Mouse (Mus musculus) kidney, adult 18-20 months (tissue): ENCODE results near the gene Trp73.
A peak's percentile ranks its signal among the peaks of the same experiment; 100 is the strongest.

ENCODE experiments used
- DNase-seq: peaks from one replicate; pipeline ENCODE4 v3.0.0; 2021

Gene Trp73

DNA sequence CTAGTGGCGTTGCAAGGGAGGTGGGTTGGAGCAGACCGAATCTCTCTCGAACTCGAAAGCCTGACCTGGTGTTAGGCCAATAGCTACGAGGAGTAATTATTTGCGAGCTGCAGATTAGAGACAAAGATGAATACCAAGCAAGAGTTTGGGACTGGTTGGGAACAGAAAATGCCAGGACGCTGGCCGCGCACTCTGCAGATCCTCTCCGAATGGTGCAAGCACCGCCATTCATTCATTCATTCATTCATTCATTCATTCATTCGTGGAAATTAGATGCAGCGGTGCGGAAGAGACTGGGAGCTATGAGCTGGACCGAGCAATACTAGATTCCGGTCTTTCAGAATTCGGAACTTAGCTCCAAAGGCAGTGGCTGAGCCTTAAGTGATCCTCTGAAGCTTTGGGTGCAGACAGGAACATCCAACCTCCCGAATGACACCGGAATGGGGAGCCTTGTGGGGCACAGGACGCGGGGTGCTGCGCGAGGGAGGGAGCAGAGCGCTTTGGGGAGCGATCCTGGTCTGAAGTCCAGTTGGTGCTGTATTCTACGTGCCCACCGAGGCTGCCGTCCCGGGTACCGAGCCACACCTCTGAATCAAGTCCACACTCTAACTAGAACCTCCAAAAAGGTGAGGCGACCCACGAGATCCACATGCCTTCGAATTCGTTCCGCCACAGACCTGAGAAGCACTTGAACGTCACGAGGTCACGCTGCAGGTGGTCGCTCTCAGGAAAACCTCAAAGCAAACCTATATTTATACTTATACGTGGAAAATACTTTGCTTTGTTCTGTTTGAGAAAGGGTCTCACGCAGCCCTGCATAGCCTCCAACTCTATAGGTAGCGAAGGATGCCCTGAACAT lies 1.2 kb upstream of the Trp73 start:
- DNase-seq = peak; percentile 27

DNA sequence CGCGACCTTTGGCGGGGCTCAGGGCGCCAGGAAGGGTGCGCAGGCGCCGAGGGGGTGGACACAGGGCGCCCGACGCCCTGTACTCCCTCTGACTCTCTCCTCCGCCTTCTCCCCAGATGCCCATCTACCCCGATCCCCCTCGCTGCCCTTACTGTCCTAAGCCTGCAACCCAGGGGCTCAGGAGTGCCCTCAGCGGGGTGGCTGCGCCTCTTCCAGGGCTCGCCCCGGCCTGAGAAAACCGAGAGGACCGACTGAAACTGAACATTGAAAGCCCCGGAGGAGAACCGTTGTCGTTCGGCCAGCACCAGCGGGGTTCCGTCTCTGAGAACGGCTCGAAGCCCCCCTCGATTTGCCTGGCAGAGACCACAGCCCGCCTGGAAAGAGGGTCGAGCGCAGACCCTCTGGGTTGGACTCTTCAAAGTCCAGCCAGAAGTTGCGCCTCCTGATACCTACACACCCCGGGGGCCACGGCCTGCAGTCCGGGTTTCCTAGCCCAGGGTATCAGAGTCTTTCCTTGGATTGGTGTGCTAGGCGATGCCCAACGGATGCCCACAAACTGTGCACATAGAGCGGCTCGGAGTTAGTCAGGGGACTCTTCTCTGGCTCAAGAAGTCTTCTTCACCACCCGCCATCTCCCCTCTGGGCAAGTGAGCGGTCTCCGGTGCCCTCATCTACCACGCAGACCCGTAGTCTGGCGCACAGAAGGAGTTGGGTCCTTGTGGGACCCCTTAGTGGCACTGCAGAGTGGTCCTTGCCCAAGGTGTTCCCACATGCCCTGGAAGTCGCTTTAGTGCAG lies 403 bp upstream of the Trp73 start:
- DNase-seq = peak; percentile 36

DNA sequence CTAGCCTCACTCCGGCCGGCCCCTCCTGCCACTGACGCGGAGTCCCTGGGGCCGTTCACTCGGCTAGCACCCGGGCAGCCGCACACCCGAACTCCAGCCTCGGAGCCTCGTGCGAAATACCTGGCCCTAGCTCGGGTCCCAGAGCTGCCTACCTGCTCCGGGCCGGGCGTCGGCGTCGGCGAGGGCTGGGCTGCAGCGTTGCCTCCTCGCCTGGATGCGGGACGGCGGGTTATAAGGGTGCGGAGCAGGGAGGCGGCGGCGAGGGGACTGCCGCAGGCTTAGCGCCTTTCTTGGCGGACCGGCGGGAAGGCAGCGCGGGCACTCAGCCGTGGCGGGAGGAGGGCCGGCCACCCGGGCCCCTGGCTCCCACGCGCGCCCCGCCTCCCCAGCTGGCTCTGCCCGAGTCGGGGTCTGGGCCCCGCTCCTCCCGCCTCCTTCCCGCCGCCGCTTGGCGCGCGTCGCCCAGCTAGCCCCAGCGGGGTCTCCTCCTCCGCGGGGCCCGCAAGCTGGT lies 282 bp downstream of the Trp73 start:
- DNase-seq = peak; percentile 46

DNA sequence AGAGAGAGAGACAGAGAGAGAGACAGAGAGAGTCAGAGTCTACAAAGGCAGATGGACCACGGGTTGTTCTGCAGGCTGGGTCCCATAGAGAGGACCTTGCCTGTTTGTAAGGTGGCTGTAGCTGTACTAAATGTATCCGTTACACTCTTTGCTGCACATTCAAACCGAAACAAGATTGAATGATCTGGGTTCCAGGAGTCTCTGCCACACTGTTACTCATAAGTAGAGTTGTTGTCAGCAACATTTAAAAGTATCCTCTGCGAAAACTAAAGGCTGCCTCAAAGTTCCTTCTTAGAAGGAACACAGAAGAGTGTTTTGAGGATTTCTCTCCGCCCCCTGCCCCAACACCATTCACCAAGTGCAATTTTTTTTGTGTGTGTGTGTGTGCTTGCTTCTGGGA lies 2.9 kb downstream of the Trp73 start:
- no peak for DNase-seq

DNA sequence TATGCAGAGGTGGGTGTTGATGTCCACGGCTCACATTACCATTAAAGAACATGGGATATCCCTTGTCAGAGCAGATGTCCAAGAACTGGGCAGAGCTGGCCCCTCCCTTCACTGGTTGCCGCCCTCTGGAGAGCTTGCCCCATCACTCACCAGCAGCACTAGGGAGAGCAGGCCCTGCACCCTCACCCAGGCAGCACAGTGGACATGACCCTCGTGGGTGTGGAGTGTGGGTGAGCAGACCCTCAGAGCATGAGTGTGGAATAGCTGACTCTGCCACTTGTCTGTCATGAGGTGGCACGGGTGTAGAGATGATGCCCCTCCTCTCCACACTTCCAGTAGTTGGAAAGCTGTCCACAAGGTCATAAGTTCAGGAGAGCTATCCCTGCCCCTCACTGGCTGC lies 5.2 kb downstream of the Trp73 start:
- DNase-seq = no peak

DNA sequence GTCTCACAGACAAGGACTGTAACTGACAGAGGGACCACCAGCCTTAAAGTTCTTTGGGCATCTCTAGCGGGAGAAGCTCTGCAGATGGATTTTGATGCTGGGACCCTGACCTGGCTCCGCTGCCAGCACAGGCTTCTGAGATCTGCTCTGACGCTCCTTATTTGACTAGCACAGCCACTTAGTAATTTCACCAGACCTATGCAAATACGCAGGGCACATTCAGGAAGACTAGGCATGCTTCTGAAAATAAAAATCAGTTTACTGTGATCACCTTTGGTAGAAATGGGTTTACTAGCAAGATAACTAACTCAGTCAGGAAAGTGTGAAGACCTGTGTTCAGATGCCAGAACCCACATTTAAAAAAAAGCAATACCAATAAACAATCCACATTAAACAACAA lies 8.1 kb downstream of the Trp73 start:
- DNase-seq = no peak

DNA sequence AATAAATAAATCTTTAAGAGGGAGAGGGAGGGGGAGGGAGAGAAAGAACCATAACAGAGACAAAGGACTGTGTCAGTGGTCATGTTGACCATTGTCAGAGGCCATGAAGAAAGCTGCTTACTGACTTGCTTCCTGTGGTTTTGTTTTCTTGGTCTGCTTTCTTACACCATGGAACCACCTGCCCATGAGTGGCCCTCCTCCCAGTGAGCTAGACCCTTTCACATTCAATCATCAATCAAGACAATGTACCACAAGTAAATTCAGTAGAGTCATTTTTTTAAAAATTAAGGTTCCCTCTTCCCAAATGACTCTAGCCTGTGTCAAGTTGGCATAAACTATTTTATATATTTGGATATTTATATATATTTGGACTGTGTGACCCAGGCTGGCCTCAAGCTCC lies 10.1 kb downstream of the Trp73 start:
- no peak for DNase-seq

DNA sequence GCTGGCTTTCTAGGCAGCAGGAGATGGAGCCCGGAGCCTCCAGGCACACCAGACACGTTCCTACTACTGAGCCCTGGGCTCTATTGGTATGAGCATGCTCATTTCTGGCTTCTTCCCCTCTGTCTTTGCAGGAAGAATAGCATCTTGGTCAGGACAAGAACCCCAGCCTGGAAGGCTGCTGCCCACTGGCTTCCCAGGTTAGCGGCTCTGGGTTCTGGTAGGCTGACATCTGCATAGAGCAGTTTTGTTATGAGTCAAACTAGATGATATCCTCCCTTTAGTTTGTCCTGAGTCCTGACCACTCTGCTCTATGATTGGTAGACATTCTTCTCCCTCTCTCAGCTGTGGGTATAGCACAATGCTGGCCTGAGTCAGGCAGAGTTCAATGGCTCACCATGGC lies 12.7 kb downstream of the Trp73 start:
- DNase-seq = no peak

DNA sequence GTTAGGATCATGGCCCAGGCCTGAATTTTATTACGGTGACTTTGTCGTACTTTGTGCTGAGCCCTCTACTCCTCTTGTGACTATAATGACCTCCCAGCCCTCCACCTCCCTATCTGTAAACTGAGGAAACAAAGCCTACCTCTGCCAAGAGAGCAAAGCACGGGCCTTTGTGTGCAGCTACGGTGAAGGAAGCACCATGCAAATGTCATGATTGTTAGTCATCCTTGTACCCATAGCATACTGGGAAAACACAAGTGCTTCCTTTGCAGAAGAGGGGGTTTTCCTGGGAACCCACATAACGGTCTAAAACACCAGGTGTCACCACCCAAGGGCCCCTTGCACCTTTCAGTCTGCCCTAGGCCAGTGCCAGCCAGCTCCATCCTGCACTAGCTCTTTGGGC lies 14.8 kb downstream of the Trp73 start:
- no peak for DNase-seq

DNA sequence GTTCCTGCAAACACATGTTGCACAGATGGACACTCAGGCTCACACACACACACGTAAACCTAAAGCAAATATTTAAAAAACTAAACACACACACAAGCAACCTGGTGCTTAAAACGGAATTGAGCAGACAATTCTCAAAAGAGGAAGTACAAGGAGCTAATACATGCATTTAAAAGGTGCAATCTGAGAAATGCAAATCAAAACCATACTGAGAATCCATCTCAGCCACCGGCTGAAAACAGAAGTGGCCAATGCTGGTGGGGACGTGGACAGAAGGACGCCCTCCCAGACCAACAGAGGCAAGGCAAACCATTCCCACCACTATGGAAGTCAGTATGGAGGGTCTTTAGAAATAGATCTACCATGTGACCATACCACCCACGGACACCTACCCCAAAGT lies 16.5 kb downstream of the Trp73 start:
- no peak for DNase-seq

DNA sequence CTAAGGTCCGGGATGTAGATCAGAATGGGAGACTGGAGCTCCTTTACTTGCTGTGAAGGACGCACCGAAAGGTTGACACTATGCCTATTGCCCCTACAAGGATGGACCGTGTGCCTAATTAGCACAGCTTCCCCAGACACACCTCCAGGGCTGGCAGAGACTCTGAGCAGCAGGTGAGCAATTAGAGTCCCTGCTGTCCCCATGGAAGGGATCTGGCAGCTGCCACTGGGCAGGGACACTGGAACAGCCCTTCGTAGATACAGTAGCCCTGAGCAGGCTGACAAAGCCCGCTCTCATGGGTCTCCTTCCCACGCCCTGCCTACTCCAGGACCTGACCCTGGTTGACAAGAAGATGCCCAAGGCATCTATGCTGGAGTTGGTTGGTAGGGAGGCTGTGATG lies 17.6 kb downstream of the Trp73 start:
- no peak for DNase-seq

DNA sequence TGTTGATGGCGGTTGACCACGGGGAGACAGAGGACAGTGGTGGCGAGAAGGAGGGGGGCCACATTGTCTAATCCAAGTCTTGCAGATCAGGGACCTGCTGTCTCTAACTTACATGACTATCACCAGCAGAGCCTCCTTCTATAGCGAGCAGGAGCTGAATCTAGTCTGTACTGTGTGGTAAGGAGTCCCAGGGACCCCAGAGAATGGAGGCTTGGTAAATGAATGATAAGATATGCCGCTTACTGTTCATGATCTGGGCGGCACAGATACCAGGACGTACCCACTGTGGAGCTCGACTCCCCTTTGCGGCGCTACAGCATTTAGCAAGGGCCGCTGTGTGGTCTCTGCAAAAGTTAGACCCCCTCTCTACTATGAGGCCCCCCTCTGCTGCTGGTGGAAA lies 18.2 kb downstream of the Trp73 start:
- DNase-seq = no peak

DNA sequence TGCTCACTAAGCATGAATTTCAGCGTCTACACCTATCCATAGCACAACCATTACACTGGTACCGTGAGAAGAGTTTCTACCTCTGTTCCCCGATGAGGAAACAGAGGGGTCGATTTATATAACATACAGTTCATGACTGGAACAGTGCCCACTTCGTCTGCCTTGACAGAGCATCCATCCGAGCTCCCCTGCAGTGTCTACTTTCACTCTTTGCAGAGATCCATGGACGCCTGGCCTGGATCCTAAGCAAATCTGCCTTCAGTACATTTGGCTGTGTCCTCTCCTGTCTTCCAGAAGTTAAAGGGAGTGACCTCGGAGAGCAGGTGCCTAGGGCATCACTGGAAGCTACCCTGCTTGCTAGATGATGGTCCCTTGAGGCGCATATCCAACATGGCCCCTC lies 20.8 kb downstream of the Trp73 start:
- no peak for DNase-seq

DNA sequence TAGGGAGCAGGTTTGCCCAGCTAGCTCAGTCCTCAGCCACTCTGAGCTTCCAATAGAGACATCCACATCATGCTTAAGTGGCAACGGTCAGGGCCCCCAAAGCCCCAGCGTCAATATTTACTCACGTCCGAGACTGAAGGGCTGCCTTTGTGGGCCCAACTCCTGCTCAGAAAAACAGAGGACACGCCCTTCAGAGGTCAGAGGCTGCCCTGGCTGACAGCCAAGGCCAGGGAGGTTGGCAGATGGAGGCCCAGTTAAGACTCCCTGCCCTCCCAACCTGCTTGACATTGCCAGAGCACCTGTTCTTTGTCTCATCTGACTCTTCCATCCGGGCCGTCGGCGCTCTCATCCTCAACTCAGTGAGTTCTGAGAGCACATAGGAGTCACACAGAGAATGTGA lies 21.2 kb downstream of the Trp73 start:
- DNase-seq = no peak

DNA sequence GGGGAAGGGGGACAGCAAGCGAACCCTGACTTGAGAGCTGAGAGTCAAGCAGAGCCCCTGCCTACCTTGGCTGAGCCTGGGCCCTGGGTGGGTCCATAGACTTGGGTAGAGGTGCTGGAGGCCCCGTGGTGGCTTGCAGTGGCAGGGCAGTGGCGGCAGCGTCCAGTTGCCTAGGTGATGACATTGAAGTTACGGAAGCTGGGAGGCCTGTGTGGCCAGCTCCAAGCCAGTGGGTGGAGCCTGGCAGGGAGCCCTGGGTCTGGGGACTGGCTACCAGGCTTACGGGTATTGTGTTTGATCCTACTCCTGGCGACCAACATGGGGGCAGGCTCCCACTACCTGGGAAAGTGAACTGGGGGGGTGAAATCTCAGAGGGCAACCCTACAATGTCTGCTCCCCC lies 23.6 kb downstream of the Trp73 start:
- DNase-seq = no peak

DNA sequence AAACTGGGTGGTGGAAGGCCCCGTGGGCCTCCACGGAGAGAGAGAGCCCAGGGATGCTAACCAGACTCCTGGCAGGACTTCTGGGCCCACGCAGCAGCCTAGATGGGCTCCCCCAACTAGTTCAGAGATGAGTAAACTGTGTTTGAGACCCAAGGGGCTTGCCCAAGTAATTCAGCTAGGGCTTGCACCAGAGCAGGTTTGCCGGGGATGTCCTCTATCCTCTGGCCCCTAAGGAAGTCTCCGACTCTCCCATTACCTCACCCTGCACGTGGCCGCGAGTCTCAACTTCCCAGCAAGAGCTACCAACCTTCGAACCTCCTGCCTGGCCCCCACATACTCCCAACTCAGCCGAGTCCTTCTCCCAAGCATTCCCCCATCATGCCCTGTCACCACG lies 30.2 kb downstream of the Trp73 start:
- no peak for DNase-seq

DNA sequence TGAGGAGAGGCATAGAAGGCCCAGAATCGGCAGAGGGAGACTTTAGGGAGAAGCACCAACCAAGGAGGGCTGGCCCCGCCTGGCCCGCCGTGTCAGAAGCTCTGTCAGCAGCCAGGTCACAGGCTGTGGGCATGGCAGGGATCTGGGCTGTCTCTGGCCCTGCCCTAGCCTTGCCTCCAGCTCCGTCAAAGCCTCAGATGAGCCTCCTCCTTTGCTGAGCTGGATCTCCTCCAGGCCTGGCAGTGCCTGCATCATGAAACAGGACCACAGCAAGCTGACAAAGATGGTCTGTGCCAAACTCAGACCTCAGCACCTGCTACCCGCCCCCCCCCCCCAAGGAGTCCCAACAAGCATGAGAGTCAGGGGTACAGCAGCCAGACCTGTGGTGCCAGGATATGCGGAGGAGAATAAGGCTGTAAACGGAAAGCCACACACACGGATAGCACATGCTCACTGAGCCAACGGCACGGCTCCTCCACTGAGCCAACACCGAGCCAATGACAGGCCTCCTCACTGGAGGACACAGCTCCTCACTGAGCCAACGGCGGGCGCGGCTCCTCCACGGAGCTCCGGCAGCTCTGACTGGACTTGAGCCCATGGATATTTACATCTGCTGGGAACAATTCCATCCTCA lies 30.7 kb downstream of the Trp73 start:
- no peak for DNase-seq

DNA sequence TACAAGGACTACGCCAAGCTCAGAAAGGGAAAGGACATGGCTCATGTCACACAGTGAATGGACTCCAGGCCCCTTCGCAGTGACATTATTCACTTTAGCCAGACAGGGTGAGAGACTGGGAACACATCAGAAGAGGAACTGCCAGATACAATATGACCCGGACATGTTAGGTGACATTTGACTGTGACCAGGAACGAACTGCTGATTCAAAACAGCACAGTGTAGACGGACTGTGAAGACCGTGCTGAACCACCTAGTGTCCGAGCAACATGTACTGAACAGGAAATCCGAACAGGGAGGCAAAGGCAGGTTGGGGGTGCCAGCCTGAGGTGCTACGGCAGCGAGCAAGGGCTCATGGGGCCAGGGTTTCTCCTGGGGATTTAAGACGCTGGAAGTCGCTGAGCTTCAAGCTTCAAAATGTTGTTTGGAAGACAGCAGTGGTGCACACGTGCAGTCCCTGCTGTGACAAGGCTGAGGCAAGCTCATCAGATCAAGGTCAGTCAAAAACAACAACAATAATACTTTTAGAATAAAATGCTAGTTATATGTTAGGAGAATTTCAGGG lies 33.4 kb downstream of the Trp73 start:
- no peak for DNase-seq

DNA sequence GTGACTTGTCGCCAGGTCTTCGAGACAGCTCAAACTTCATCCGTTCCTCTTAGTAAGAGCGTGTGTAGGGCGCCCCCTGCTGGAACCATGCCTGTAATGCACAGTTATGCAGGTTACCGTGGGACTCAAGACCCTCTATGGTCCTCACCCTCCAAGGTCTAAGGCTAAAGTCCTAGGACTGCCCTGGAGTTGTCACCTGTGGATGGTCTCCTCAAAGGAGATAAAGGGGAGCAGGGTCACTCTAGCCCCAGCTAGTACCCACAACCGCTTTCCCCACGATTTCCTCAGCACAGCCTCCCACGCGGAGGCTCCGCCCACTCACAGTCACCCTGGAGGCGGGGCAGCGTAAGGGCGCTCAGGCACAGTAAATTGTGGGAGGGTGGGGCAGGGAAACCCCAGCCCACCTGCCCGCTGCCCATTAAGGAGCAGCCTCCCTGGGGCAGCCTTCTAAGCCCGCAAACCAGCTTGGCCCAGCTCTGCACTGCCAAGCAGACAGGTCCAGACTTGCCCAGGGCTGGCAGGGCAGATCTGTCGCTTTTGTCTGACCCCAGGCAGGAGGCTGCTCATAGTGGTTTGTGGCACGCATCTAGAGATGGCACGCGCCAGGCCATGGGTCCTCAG lies 34.5 kb downstream of the Trp73 start:
- DNase-seq = peak; percentile 71

DNA sequence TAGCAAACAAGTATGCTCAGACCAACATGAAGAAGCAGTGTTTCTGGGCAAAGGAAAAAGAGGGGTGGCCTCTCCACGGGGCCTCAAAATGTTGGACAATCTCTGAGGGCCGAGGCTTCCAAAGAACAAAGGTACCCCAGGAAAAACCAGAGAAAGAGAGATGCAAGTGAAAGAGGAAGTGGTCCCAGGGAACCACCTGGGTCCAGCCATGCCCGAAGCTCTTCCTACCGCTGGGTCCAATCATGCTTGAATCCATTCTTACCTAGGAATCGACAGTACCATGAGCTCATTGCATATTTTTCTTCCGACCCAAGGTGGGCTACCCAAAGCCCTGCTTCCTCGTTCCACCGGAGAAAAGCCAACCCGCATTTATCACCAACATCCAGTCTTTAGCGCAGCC lies 36.1 kb downstream of the Trp73 start:
- DNase-seq = no peak

DNA sequence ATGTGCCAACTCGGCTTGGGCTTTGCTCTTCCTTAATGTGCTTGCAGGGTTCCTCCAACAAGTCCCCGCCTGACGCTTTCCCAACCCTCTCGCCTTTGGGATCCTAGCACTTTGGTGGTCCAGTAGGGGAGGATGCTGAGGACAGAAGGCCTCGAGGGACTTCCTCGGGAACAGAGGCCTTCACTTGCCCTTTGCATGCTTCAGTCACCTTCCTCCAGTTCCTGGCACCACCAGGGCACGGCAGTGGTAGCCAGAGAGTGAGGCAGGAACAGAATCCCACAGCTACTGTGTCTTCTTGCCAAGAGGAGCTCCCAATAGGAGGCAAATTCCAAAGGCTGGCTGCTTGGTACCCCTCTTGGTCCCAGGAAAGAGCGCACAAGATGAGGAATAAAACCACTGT lies 36.6 kb downstream of the Trp73 start:
- no peak for DNase-seq

DNA sequence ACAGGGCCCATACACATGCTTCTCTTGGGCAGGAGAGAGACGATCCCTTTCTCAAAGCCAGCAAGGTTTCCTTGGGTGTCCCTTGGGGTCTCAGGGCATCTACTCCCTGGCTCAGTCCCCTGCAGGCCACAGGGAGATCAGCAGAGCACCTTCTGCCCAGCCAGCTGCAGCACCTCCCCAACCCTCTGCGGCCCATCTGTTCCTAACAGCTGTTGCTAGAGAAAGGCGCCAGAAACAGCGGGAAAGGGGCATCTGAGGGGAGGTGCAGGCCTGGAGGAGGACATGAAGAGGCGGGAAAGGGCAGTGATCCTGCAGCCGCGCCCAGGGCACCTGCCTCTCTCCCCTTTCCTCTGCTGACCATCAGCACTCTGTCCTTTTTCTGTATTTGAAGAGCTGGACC lies 40.6 kb downstream of the Trp73 start:
- DNase-seq = no peak

DNA sequence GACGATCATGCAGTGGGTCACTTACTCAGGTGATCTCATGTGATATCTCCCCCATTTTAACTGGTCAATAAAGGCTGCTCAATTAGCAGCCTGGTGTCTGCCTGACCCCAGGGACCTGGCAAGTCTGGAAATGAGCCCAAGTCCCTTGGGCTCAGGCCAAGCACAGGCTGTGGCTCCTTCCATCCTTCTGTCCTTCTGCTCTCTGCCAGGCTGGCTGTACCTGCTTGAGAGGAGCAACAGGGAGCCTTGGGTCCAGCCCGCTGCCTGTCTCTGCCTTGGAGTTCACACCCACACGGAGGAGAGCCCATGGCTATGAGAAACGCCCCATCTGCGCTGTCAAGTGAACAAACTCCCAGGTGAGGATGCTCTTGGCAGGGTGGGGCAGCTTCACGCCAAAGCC lies 43.9 kb downstream of the Trp73 start:
- DNase-seq = no peak
